Mouse (Mus musculus) cerebellum, adult (tissue): ENCODE results near the gene Nfix.
A peak's percentile ranks its signal among the peaks of the same experiment; 100 is the strongest.
"Not testable (repeated sequence)": the region's sequence is repeated elsewhere in the genome, so short reads cannot be mapped to it uniquely, and the experiment has no call there.

ENCODE experiments used
- ATAC-seq: cut with Nextera tagmentation; 2 replicates; pipeline ENCODE4 v1.9.2; 2017; ENCODE audit warnings: mild to moderate bottlenecking, moderate library complexity, mixed read lengths; ENCODE audit not compliant: insufficient number of reproducible peaks, low FRiP score, low TSS enrichment

Nfix gene

GRCm38 (mm10) chr8:84686191-84687002 lies 113.7 kb downstream of the Nfix start, which contains the start of gene Trmt1:
TSS of gene Trmt1 (plus strand) at chr8:84686307.
- ATAC-seq, result no peak

- ATAC-seq, result no peak
These were observed 115.6 kb downstream of the Nfix start for GRCm38 (mm10) chr8:84684537-84684936.

GRCm38 (mm10) chr8:84682257-84682656 lies 117.9 kb downstream of the Nfix start:
- ATAC-seq, result no peak

GRCm38 (mm10) chr8:84681476-84681875 lies 118.7 kb downstream of the Nfix start:
- ATAC-seq, result no peak

- no peak for ATAC-seq
These were observed 122.8 kb downstream of the Nfix start for GRCm38 (mm10) chr8:84677305-84677704.

- ATAC-seq, result not testable (repeated sequence)
These were observed 129.7 kb downstream of the Nfix start for GRCm38 (mm10) chr8:84670295-84671006.

- ATAC-seq, result no peak
These were observed 131.2 kb downstream of the Nfix start for GRCm38 (mm10) chr8:84668731-84669485.

GRCm38 (mm10) chr8:84668081-84668480 lies 132.1 kb downstream of the Nfix start:
- ATAC-seq, result no peak

- ATAC-seq, result no peak
These were observed 134.7 kb downstream of the Nfix start for GRCm38 (mm10) chr8:84665385-84665893.

- peak; percentile 62; the same call in 1 of the 2 replicates for ATAC-seq
These were observed 135.4 kb downstream of the Nfix start for GRCm38 (mm10) chr8:84664566-84665384.

GRCm38 (mm10) chr8:84663483-84664327 lies 136.4 kb downstream of the Nfix start:
- ATAC-seq, result peak; percentile 65

- peak; percentile 67 for ATAC-seq
These were observed 137.5 kb downstream of the Nfix start, which contains the start of gene Ier2 for GRCm38 (mm10) chr8:84662581-84663065. TSS of gene Ier2 (minus strand) at chr8:84662852.

GRCm38 (mm10) chr8:84661961-84662571 lies 138.1 kb downstream of the Nfix start:
- ATAC-seq, result no peak

- no peak for ATAC-seq
These were observed 138.7 kb downstream of the Nfix start for GRCm38 (mm10) chr8:84661458-84661871.

GRCm38 (mm10) chr8:84660819-84661457 lies 139.2 kb downstream of the Nfix start:
- no peak for ATAC-seq

- no peak for ATAC-seq
These were observed 140.0 kb downstream of the Nfix start for GRCm38 (mm10) chr8:84659936-84660818.

GRCm38 (mm10) chr8:84658951-84659350 lies 141.2 kb downstream of the Nfix start:
- ATAC-seq, result no peak
